Mouse (Mus musculus) gastrocnemius, postnatal 4 days (tissue): ENCODE measurements around the gene Stfa1. TPM values are rescaled to one million over a fixed set of nuclear protein-coding genes. Genes with fewer than 3 reads are reported as not detected.
"Not testable (repeated sequence)": the region's sequence is repeated elsewhere in the genome, so short reads cannot be mapped to it uniquely, and the experiment has no call there.

Experiments used
- DNase-seq, 2 experiments: peaks; one replicate each; pipeline ENCODE4 v3.0.0; 2021 to 2022; ENCODE audit warnings: low spot score in 2 of 2, mixed read lengths in 2 of 2
- long read RNA-seq, 2 experiments: library from polyadenylated mRNA; stranded (forward); transcript quantifications; one replicate each; pipeline ENCODE4 v2.0.0; 2021
- total RNA-seq, 2 experiments: library from RNA; stranded (reverse); gene quantifications; 2 replicates each; pipeline ENCODE4 v1.2.3; 2021

Stfa1 gene
- 1 to 10 TPM; 1.6 to 5.6 TPM for total RNA-seq
- long read RNA-seq, experiment 1, transcript Stfa1-202 (3 exons, 617 nt) = major isoform, 7 of 8 reads
- long read RNA-seq, experiment 1, partial matches to known transcripts = 0 of 8 reads
- long read RNA-seq, experiment 1, other reads (novel, unspliced or antisense) = 1 of 8 reads
- long read RNA-seq, experiment 2, transcript Stfa1-202 (3 exons, 617 nt) = major isoform, 9 of 10 reads
- long read RNA-seq, experiment 2, partial matches to known transcripts = 0 of 10 reads
- long read RNA-seq, experiment 2, other reads (novel, unspliced or antisense) = 1 of 10 reads

DNA sequence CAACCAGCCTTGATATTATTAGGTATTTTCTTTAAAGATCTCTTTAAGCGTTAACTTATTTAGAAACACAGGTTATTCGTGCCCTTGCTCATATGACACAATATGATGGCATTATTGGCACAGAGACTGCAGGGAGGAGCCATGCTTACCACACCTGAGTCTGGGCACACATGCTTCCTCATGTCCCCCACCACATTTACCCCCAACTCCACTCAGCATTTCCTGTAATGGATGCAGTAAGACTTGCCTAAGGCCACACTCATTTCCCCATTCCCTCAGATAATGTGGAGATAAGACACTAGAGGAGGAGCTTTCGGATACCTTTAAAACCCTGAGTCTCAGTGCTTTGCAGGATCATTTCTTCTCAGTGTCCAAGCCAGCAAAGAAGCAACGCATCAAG, at the start of gene Stfa1:
TSS of gene Stfa1 (plus strand) at position 156 of the 400 bp plus-strand sequence.
- DNase-seq = not testable (repeated sequence)

DNA sequence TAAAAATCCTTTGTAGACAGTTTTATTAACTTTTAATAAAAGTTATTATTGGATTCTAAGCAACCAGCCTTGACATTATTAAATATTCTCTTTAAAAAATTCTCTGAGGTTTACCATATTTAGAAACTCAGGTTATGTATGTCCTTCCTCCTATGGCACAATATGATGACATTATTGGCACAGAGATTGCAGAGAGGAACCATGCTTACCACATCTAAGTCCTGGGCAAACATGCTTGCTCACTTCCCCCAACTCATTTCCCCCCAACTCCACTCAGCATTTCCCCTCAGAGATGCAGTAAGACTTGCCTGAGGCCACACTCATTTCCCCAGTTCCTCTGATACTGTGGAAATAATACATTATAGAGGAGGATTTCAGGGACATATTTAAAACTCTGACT, 16.2 kb upstream of the Stfa1 start:
- DNase-seq = not testable (repeated sequence)

DNA sequence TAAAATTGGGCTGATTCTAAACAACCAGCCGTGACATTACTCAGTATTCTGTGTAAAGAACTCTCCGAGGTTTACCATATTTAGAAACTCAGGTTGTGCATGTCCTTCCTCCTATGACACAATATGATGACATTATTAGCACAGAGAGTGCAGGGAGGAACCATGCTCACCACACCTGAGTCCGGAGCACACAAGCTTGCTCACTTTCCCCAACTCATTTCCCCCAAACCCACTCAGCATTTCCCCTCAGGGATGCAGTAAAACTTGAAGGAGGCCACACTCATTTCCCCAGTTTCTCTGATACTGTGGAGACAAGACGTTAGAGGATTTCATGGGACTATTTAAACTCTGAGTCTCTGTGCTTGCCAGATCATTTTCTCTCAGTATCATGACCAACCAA, 12.4 kb downstream of the Stfa1 start:
- DNase-seq = no peak

DNA sequence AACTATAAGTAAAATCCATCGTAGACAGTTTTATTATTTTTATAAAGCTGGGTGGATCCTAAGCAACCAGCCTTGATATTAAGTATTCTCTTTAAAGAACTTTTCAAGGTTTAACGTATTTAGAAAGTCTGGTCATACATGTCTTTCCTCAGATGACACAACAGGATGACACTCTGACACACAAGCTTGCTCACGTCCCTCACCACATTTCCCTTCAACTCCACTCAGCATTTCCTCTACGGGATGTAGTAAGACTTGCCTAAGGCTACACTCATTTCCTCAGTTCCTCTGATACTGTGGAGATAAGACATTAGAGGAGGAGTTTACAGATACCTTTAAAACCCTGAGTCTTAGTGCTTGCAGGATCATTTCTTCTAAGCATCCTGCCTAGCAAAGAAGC, 30.9 kb downstream of the Stfa1 start:
- DNase-seq = no peak

DNA sequence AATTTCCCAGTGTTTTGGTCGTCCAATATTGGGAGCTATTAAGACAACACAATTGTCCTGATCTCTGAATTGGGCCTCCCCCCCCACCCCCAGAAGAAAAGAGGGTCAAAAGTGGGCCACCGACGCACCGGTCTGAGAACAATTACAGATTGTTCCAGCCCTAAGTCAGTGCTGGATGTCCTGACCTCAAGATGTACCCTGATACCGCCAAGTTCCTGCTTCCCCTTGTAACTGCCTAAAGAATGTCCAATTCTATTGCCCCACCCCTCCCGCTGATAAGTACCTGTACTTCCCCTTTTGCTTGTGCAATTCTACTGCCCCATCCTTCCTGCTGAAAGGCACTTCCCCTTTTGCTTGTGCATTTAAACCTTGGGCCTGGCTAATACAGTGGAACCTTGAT, 39.4 kb downstream of the Stfa1 start:
- DNase-seq = not testable (repeated sequence)

DNA sequence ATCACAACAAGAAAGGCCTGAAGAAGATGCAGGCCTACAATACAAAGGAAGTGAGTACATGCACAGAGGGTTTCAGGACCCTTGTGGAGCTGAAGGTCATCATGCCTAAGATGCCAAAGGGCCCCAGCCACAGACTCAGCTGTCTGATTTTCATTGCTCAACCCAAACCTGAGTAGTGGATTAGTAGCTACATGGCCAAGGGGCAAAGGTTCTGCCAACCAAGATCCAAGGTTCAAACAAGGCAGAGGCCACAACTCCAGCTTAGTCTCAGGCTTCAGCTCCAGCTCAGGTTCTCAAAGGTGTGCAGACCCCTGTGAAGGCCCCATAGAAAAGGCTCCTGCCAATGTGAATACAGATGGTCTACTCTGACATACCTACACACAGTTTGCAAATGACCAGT, 42.5 kb downstream of the Stfa1 start:
- DNase-seq = no peak

DNA sequence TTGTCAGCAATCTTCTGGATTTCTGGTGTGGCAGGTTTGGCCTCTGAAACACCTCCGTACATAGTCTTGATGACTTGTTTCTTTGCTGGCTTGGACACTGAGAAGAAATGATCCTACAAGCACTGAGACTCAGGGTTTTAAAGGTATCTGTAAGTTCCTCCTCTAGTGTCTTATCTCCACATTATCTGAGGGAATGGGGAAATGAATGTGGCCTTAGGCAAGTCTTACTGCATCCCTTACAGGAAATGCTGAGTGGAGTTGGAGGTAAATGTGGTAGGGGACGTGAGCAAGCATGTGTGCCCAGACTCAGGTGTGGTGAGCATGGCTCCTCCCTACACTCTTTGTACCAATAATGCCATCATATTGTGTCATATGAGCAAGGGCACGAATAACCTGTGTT, 57.5 kb downstream of the Stfa1 start, which contains the start of gene BC117090:
TSS of gene BC117090 (minus strand) at position 101 of the 400 bp plus-strand sequence.
- no peak for DNase-seq

Other genes starting within 250 kb of the Stfa1 start
- gene Wdr5b, start 235.8 kb upstream of the Stfa1 start, total RNA-seq = 1 to 10 TPM; 5.0 to 5.3 TPM
- gene Fam162a, start 205.4 kb upstream of the Stfa1 start, total RNA-seq = 100 to 1,000 TPM in 1 of 2 experiments, 10 to 100 TPM in 1; 95.0 to 107 TPM
- gene Ccdc58, start 205.3 kb upstream of the Stfa1 start, total RNA-seq = 10 to 100 TPM; 38.3 to 42.4 TPM
- not detected for gene Csta1, start 145.7 kb upstream of the Stfa1 start, total RNA-seq
- 1 to 10 TPM; 1.1 to 1.8 TPM for gene Stfa2l1, start 120.1 kb upstream of the Stfa1 start, total RNA-seq
- 1 to 10 TPM in 1 of 2 experiments, under 1 TPM in 1; 0.81 to 5.7 TPM for gene Gm5483, start 92.7 kb upstream of the Stfa1 start, total RNA-seq
- gene Gm5416, start 66.5 kb upstream of the Stfa1 start, total RNA-seq = not detected
- gene 2010005H15Rik, start 55.5 kb upstream of the Stfa1 start, total RNA-seq = under 1 TPM in 1 of 2 experiments, not detected in 1; 0.65 TPM
- not detected for gene BC117090, start 57.4 kb downstream of the Stfa1 start, total RNA-seq
- gene BC100530, start 90.8 kb downstream of the Stfa1 start, total RNA-seq = 1 to 10 TPM; 1.9 to 7.0 TPM
- gene Stfa2, start 131.5 kb downstream of the Stfa1 start, total RNA-seq = 1 to 10 TPM in 1 of 2 experiments, not detected in 1; 3.1 TPM
- 1 to 10 TPM; 1.3 to 8.3 TPM for gene Stfa3, start 178.4 kb downstream of the Stfa1 start, total RNA-seq